Comparison of ENCODE assay signal across 9 mouse cellular contexts in genomic region chr15:21110874-21111603, GRCm38 (mm10).
A peak's percentile ranks its signal among the peaks of the same experiment; 100 is the strongest.
DNase-seq lines count a peak whose midpoint lies in the region; ATAC-seq and TF ChIP-seq lines count a peak whose summit lies in the region.
"Had no signal": no experiment of that assay in that cellular context is flagged by ENCODE, and none has a peak within 500 bp of the region (broad histone marks: within the 10 kb centered on the region; RNA-seq: fewer than 3 reads in every experiment).

No protein-coding gene starts in this region.

- TF ChIP-seq CTCF in thymus, adult 2 months (IDR thresholded peaks at IDR 0.05; ENCODE audit: borderline replicate concordance, control insufficient read depth, extremely low read depth, insufficient read depth, low read length, poor library complexity) = no peak

- DNase-seq in adrenal gland, postnatal 10 days = peak; percentile 13
- DNase-seq in adrenal gland, adult 8-10 months = no peak
- peak; percentile 4 for DNase-seq in ovary, postnatal 36 days (ENCODE audit: low spot score)
- no peak for DNase-seq in ovary, postnatal 14 days (ENCODE audit: low spot score)
- DNase-seq in layer of hippocampus, postnatal 25 days (ENCODE audit: extremely low spot score in 1 of 2, low spot score in 1 of 2) = peak; percentile 6 to 21
- DNase-seq in thymus, adult 2 months = no peak
- no peak for DNase-seq in urinary bladder, adult 2 months (ENCODE audit: low spot score)

- peak; percentile 74 for ATAC-seq in neural tube, embryonic 13.5 days (ENCODE audit: low read depth)

- H3K9me3 ChIP-seq in neural tube, embryonic 13.5 days = no peaks in the 10 kb centered on the region

- H3K9ac ChIP-seq in neural tube, embryonic 13.5 days = peak overlapping the region; percentile 73

- H3K27ac ChIP-seq in neural tube, embryonic 13.5 days (replicated peaks) = peak overlapping the region; percentile 46
- no peak overlapping the region for H3K27ac ChIP-seq in thymus, adult 2 months (ENCODE audit: control insufficient read depth, insufficient read depth, low read length)
- H3K27ac ChIP-seq: macrophage had no signal

- H3K36me3 ChIP-seq in neural tube, embryonic 13.5 days = no peaks in the 10 kb centered on the region
- H3K36me3 ChIP-seq in thymus, adult 2 months (ENCODE audit: control insufficient read depth, insufficient read depth, low read length) = no peaks in the 10 kb centered on the region

- no peak for TF ChIP-seq POLR2A in thymus, adult 2 months (IDR thresholded peaks at IDR 0.05; ENCODE audit: control insufficient read depth, extremely low read depth, insufficient read depth, low read length, poor library complexity)

- peak overlapping the region; percentile 77 for H3K4me2 ChIP-seq in neural tube, embryonic 13.5 days

- peak overlapping the region; percentile 44 for H3K4me3 ChIP-seq in neural tube, embryonic 13.5 days
- no peak overlapping the region for H3K4me3 ChIP-seq in thymus, adult 2 months (ENCODE audit: control insufficient read depth, insufficient read depth, low read length)

- 9% methylated on average over 23 of the region's 23 CpGs for WGBS in neural tube, embryonic 13.5 days
- WGBS in thymus, adult 2 months = 32% methylated on average over 23 of the region's 23 CpGs

- H3K27me3 ChIP-seq in neural tube, embryonic 13.5 days = 0 out of 2 replicates have a peak, but pooled peaks cover 3% of the 10 kb centered on the region
- no peaks in the 10 kb centered on the region for H3K27me3 ChIP-seq in thymus, adult 2 months (ENCODE audit: control insufficient read depth, insufficient read depth, low read length)

- peaks cover 22% of the 10 kb centered on the region for H3K4me1 ChIP-seq in neural tube, embryonic 13.5 days (replicated peaks)
- no peaks in the 10 kb centered on the region for H3K4me1 ChIP-seq in thymus, adult 2 months (replicated peaks; ENCODE audit: control insufficient read depth, insufficient read depth, low read length)

Comparison
In these comparisons a context has a peak if more than half of its experiments do, and no peak if none do; other contexts are left out.
1. DNase-seq: peak in adrenal gland, postnatal 10 days (single experiment), ovary, postnatal 36 days (single experiment) and layer of hippocampus, postnatal 25 days (2 of 2); none in adrenal gland, adult 8-10 months (single experiment), ovary, postnatal 14 days (single experiment), thymus, adult 2 months (single experiment) and urinary bladder, adult 2 months (single experiment).